Mouse (Mus musculus) mouse embryonic stem cell (cell line): Measurements from ENCODE around the gene Kdm2a.

Experiments used
- in situ Hi-C, 2 experiments: fragments of 300-500 bp; cut with MboI; formaldehyde crosslinking; loops; 1 replicate in 1 of 2; 3 replicates in 1 of 2; pipeline ENCODE4 v1.14.3; 2019 to 2020; ENCODE audit warnings: low sequenced_read_pairs in 2 of 2, low pct_unique_long_range_greater_than_20kb in 1 of 2, mixed read lengths in 1 of 2; ENCODE audit not compliant: unreplicated experiment in 1 of 2

Gene Kdm2a

DNA sequence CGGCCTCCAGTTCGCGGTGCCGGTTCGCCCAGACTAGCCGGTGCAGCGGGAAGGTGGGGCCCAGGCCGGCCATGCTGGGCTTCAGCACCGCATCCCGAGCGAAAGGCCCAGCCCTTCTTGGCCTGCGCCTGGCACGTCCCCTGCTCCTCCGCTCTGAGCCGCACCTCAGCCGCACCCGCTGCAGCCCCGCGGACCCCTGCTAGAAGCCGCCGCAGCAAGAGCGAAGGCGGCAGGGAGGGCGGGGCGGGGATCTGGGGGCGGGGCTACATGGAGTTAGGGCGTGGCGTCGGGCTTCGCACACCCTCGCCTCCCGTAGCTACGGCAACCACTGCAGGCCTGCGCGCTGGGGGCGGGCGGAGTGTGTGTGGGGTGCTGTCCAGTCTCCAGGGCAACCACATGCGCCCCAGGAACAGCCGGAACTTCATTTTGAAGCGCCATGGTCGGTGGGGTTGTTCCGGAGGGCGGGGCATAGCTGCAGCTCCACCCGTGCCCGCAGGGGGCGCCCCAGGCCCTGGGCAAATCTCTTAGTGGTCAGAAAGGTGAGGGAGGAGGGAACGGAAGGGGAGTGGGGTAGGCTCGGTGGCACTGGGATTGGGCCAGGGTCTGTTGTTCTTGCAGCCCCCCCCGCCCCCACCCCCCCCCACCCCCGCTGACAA, 115.1 kb downstream of the Kdm2a start, which contains the start of gene Ankrd13d:
TSS of gene Ankrd13d (minus strand) at position 240 of the 656 bp plus-strand sequence.
- in situ Hi-C loops, result no loop called here

DNA sequence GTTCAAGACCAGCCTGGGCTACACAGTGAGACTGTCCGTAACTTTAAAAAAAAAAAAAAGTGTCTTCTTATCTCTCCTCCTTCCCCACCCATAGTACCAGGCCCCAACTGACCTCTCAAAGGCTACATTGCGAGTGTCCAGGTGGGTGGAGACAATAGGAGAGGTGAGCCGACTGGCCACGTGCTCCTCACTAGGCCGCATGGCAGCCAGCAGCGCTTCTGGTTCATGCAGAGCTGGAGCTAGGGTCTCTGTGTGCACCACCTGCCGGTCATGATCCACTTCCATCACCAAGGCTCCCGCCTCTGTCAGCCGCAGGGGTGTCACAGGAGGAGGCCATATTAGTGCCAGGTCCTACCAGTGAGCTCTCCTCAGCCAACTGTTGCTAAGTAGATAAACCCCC, 117.7 kb downstream of the Kdm2a start:
- in situ Hi-C loops, result no loop called here

DNA sequence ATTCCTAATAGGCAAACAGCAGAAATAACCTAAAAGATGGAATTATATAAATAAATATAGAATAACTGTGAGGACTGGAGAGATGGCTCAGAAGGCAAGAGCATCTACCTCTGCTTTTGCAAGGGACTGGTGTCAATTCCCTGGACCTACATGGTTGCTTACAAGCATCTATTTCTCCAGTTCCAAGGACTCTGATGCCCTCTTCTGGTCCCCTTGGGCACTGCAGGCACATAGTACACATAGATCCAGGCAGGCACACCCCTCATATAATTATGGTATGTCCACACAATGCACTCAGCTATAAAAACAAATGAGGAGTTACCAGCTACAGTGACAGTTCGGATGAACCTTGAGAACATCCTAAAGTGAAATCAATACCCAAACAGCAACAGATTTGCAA, 118.6 kb downstream of the Kdm2a start:
- in situ Hi-C loops, result no loop called here

DNA sequence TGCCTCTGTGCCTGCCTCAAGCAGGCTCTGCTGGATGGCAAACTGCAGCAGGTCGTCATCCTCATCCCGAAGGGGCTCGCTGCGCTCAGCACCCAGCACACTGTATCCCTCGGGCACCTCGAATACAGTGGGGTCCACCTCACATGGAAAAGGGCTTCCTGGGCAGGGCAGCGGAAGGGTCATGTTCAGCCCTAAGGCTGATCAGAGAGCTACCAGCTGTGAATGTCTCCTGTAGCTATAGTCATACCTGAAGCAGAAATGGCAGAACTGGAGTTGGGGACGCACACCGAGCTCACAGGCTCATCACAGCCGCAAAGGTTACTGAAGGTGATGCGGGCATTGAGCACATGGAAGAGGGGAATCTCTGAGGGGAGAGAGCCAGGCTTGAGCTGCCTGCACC, 127.1 kb downstream of the Kdm2a start:
- in situ Hi-C loops, result no loop called here

DNA sequence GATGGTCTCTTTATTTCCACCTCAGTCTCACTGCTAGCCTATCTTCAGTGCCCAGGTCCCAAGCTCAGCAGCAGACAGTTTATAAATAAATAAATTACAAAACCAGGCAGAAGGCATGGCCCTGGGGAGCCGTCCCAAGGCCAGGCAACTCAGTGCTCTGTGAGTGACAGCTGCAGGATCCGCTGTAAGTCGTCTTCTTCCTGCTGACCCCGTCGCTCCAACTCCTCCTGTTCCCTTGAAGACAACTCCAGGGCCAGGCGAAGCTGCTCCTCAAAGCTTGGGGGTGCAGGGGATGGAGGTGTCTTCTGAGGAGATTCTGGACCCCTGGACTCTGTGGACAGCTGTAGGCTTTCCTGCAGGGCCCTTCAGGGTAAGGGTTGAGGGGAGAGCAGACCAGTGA, 127.9 kb downstream of the Kdm2a start:
- in situ Hi-C loops, result no loop called here

DNA sequence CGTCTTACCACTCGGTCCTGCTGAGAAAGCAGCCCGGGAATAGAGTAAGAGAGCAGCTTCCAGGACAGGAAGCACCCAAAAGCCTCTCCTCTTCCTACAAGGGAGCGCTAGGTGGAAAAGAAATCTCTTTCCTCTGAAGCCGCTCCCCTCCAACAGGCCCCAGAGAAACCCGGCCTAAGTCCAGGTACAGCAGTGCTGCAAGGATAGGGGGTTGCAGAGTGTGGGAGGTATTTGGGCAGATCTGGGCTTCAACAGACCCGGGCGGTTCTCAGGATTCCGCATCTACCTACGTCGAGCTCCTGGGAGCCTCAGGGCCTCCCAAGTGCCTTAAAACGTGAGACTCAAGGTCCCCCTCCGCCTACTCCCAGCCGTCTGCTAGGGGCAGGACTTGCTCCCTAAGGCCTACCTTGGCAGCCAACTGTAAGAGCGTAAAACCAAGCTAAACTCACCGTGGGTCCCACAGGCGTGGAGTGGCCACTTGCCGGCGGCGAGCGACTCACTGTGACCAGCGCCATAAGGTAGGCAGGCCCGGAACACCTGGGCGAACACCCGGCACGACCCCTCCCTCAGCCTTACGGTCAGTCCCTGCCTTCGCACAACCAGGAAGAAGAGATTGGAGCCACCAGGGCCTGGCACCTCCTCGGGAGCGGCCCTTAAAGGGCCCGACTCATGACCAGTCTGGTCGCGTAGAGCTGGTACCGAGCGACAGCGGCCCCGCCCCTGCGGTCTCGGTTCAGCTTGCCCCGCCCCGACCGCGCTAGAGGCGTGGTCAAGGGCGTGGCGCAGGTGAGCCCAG, 129.3 kb downstream of the Kdm2a start, which contains the start of gene Ssh3:
TSS of gene Ssh3 (minus strand) at position 615 of the 796 bp plus-strand sequence.
- in situ Hi-C loops, result no loop called here

DNA sequence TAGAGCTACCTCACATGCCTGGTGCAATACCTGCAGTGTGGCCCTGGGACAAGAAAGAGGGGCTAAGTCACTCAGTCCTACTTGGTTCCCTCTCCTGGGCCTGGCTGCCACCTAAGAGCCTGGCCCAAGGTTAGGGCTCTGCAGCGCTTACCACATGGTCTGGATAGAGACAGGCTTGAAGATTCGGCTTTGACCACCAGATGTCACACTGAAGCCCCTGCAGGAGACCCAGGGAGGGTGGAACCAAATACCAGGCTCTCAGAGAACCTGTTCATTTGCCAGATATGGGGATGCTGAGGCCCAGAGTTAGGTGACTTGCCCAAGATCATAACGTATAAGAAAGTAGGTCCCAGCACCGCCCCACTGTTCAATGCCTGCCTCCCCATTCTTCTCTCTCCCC, 132.1 kb downstream of the Kdm2a start:
- in situ Hi-C loops, result no loop called here
